Mouse (Mus musculus): Measurements from ENCODE around the gene Gm5868.
"Not testable (repeated sequence)": the region's sequence is repeated elsewhere in the genome, so short reads cannot be mapped to it uniquely, and the experiment has no call there.

Gene Gm5868

DNA sequence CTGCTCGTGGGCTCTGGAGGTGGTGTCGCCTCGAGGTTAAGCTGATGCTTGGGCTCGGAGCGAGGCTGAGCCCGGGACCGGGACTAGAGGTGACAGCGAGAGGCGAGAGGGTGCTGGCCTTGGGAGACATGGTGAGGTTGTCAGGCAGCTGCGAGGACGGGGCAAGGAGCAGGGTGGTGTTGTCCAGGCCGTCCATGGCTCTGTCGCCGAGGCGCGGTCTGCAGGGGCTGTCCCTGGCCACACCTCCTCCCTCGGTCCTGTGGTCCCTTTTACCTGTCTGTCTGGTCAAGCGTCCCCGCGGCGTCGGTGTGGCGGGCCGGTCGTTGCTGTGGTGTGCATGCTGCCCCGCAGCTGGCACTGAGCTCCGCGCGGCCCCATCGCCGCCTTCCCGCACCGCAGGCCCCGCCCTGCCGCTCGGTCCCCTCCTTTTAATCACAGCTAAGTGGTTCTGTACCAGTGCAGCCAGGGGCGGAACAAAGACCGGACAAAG is at the start of gene Gm5868:
Gene Gm5868 (minus strand): TSS at position 360 of the 490 bp plus-strand sequence.
- DNase-seq, result no peak

DNA sequence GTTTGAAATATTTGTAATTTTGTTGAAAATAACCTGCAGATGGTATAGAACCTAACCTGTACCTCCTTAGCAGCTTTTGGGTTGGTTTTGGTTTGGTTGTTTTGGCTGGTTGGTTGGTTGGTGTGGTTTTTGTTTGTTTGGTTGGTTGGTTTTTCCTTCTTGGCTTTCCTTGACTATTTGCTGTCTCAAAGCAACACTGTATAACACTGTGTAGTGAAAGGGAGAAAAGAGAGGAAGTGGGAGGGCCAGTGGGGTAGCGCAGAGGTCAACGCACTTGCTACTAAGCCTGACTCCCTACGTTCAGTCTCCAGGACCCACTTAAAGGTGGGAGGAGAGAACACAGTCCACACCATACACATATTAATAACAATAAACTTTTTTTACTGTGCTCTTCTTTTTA is 49.2 kb upstream of the Gm5868 start:
- DNase-seq, result no peak

DNA sequence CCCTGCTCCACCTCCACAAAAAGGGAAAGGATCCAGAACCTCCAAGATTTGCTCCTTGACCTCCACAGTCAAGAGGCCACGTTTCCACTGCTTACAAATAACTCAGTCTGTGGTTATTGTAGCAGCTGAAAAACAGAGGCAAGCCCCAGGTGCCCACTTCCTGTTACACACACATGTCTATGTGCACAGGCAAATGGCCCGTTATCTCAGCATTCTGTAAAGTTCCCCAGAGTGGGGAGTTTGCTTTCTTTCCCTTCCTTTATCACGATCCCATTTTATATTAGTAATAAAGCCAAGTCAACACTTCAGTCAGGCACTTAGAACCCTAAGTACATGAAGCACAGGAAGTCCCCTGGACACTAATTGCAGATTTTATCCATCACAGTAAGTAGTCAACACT is 48.8 kb upstream of the Gm5868 start:
- DNase-seq, result no peak

DNA sequence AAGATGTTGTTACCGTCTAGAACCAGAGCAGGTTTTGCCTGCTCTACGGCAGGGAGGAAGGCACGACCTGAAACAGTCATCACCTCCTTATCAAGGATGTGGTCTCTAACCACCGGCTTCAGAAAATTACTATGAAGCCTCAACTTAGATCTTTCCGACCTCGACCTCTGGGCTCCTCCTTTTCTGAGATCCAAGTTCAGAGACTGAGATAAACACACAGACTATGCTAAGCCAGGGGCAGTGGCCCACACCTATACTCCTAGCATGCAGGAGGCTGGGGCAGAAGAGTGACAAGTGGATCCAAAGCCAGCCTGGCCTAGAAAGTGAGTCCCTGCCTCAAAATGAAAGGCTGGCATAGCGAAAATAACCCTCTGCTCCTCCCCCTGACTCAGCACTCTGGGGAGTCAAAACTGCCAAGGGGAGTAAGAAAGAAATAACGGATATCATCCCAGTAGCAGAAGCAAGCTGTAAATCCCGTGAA is 47.5 kb upstream of the Gm5868 start:
- DNase-seq, result no peak

DNA sequence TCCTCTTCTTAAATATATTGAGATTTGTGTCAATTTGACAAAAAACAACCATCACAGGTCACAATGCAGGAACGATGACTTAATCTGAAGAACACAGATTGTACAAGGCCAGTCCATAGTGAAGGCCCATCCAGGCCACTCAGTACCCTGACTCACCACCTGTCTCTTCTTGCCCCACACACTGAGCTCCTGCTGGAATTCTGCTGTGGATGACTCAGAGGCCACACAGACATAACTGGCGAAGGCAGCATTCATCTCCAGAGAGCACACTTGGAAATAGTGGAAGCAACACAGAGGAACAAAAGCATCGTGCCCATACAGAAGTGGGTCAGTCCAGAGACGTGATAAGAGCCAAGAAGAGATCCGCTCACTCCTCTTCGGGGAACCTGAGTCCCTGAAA is 42.7 kb upstream of the Gm5868 start:
- no peak for DNase-seq

DNA sequence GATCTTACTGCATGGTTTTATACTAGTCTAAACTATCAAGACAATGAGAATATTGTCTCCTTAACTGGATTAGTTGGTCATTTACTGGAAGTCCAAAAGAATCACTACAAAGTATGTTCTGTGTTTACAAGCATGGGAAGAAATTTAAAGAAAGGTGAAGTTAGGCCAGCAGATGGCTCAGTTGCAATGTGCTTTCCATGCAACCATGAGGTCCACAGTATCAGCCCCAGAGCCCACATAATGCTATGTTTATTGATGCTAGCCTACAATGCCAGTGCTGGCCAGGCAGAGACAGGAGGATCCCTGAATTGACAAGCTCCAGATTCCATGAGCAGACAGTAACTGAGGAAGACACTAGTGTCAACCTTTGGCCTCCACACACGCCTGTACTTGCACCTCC is 33.7 kb upstream of the Gm5868 start:
- DNase-seq, result no peak

DNA sequence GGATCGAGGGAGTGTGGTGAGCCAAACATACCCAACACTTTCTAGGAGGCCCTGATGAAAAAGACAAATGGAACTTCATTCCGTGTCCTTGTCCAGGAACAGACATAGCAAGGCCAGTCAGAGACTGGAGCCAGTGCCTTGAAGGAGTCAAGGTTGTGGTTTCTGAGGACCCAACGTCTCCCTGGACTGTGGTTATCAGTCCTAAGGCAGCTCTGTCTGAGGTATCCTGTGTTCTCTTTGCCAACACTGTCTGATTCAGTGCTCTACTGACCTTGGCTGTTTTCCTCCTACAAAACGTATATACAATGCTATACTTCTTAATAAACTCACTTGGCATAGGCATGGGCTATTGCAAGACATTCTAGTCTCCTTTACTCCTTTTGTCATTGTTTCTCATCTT is 30.1 kb upstream of the Gm5868 start:
- no peak for DNase-seq

DNA sequence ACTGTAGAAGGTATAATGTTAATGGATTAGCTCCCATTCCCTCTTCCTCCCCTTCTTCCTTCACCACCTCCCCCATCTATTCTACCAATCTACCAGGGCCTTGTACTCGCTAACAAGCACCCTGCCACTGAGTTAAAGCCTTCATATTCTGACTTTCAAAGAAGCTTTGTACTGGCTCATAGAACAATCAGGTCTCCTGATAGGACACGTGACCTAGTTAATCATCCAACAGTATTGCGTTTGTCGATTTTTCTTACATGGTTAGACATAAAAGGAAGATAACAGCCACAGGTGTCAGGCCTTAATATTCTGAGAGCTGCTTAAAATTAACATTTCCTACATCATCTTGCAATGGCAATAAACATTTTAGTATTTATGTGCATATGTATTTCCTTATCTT is 15.8 kb upstream of the Gm5868 start:
- DNase-seq, result no peak

DNA sequence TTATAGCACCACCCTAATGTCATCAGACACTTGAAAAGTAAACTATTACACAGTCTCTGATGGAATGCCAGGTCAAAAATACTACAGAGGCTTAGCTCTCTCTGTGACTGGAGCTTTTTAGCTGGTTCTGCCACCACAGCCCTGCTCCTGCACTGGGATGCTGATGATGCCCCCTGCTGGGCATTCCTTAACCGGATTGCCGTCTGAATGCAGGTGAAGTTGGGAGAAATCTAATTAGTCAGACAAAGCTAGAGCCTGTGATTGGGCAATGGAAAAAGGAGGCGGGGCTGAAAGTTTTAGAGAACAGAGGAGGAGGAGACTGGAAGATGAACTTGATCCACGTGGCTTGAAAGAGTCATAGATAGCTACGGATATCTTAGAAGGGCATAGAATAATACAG is 13.7 kb upstream of the Gm5868 start:
- no peak for DNase-seq

DNA sequence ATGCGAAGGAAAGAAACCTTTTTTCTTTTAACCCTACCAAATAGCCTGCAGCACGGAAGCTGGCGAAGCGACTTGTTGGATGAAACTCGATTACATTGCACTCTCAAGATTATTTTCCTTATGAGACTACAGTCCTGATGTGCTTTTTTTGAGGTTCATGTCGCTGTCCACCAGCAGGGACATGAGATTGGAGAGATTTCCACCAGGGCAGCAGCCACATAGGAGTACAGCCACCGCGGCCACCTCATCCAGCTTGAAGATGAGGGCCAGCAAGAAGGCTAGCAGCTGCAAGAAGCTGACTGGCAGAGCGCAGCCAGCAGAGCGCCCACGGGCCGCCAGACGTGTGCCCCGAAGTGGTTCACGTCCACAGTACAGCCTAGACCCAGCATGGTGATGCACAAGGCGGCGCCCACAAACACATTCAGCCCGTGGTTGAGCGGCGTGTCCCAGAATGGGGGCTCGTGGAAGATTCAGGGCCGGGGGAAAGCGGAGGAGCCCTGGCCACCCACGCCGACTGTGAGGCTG is 622 bp downstream of the Gm5868 start:
- DNase-seq, result not testable (repeated sequence)

DNA sequence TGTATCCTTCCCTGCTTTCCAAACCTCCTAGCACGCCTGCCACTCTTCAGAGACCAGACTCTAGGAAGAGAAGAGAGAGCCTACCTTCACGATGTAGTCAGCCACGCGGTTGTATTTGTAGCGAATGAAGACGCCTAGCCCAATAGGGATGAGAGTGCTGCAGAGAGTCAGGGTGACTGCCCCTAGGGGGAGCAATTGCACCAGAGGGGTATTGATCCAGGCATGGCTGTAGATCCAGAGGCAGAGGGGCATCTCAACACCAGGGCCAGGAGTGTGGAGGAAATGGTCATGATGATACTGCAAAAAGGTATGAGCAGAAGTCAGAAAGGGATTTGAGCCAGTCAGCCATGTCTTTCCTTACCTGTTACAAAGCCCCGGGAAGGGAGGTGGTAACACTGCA is 1.2 kb downstream of the Gm5868 start:
- DNase-seq, result not testable (repeated sequence)

DNA sequence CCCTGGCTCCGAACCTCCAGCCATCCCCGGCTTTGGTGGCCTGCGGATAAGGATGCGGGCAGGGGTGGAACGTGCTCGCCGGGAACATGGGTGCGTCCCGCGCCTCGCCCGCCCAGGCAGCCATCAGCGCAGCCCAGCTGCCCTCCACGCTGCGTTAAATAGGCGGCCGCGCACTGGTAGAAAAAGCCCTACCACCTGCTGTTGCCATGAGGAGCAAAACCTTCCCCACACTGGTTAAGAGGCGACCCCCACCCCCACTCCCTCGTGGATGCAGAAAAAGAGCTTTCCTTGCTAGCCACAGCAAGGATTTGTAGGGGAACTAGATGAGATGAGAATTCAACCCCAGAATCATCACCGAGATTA is 6.4 kb downstream of the Gm5868 start, which contains the start of gene Zar1:
Gene Zar1 (minus strand): TSS at position 285 of the 363 bp plus-strand sequence.
- not testable (repeated sequence) for DNase-seq

DNA sequence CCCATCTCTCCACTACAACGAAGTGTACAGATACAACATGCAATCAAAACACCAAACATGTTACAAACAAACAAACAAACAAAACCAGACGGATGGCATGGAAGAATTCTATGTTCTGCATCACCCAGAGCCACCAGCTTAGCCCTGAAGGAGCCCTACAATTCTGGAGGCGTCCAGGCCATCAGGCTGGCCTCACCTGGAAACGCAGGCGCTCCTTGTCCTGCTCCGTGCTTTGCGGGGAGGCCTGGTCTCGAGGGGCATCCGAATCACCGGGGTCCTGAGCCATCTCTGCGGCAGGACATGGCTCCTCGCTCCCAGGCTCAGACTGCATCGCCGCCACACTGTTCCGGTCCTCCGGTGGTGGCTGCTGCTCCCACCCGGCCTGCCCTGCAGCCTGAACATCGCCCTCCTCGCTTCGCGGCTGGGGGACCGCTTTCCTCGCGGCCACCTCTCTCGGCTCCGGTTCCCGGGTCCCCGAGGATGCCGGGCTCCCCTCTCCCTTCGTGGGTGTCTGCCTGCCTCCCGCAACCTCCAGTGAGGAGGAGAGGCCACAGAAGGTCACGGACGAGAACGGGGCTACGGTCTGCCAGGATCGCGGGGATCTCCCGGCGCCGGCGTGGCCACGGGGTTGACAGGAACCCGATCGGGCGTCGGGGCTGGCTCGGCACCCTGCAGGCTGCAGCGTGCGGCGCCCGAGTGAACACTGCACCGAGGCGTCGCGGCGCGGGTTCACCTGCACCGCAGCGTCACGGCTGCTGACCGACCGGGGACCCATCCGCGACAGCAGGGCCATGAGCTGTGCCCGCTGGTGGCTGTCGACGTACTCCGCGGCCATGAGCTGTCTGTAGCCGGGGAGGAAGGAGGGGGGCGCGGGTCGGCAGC is 7.0 kb downstream of the Gm5868 start:
- not testable (repeated sequence) for DNase-seq

DNA sequence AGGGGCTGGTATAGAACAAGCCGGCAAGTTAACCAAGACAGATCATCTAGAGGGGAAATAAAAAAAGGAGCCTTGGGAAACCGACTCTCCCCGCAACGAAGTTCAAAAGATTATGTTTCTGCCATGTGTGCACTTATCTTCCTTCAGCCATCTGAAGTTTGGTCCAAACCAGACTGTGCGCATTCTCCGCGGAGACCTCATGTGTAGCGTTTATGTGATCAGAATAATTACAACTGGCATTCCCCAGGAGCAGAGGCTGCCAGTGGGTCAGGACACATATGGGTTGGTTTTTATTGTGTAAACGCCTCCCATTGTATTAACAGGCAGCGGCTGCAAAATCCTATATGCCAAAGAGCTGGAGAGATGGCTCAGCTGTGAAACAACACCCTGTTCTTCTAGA is 7.8 kb downstream of the Gm5868 start:
- DNase-seq, result not testable (repeated sequence)

DNA sequence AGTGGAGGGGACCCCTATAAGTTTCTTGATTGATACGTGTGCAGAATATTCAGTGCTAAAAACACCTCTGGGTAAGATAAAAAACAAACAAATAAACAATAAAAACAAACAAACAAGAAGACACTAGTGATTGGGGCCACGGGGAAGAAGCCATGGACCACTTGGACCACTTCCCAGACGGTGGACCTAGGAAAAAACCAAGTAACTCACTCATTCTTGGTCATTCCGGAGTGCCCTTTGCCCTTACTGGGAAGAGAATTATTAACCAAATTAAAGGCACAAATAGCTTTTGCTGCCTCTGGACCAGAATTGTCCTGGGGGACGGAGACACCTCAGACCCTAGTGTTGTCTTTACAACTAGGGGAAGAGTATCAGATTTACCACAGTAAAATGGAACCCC is 21.7 kb downstream of the Gm5868 start:
- no peak for DNase-seq

DNA sequence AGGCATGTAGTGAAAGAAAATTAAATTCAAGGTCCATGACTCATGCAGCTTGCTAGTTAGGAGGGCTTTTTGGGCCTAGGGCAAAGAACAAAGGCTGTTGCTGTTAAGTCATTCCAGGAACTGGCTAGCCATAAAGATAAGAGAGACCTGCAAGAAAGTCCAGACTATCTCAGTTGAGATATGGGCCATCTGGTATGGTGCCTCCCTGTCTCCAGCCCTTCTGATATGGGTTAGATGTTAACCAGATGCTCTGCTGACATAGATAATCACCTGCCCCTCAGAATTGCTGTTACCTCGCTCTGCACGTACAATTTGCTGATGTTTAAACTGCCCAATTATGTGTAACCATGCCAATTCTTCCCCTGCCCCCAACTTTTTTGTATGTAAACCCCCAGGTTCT is 24.2 kb downstream of the Gm5868 start:
- not testable (repeated sequence) for DNase-seq

DNA sequence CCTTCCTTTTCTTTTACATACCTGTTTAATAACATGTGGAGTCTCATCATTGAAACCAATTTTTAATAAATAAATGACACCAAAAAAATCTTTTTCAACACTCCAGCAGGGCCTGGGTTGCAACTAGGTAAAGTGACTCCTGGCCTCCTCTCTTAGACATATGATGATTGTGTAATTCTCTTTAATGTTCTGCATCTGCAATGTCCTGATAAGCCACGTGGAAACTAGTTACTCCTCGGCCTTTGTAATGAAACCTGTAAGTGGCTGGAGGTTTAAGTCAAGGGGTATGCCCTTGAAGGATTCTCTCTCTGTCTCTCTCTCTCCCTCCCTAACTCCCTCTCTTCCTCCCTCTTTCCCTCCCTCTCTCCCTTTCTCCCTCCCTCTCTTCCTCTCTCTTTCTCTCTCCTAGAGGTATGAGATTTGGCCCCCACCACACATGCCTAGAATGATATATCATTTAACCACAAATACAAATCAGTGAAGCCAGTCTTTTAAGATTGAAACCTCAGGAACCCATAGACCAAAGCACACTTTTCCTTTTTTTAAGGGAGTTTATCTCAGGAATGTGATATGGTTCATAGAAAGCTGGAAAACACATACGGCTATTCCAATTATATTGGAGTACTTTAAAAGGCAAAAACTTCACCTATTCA is 26.2 kb downstream of the Gm5868 start:
- DNase-seq, result no peak

DNA sequence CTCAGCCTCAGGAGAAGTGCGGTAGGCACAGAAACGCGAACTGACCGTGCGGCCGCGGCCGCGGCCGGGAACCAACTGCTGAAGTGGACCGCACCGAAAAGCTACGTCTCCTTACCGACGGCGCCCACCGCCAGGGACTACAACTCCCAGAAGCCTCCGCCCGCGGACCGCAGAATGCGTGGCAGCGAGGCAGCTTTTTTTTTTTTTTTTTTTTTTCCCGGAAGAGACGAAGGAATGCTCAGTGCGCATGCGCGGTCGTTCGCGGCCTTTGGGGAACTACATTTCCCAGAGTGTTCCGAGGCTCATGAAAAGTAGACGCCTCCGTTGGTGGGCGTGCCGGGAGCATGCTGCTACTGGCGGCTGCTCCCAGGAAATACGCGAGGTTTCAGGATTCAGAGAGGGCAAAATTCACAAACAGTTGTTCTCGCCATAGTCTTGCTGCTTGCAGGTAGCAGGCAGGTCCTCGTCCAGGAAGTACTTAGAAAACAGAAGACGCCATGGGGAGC is 27.8 kb downstream of the Gm5868 start, which contains the start of gene Nfxl1:
Gene Nfxl1 (minus strand): TSS at position 141 of the 506 bp plus-strand sequence.
- peak; percentile 97 for DNase-seq

DNA sequence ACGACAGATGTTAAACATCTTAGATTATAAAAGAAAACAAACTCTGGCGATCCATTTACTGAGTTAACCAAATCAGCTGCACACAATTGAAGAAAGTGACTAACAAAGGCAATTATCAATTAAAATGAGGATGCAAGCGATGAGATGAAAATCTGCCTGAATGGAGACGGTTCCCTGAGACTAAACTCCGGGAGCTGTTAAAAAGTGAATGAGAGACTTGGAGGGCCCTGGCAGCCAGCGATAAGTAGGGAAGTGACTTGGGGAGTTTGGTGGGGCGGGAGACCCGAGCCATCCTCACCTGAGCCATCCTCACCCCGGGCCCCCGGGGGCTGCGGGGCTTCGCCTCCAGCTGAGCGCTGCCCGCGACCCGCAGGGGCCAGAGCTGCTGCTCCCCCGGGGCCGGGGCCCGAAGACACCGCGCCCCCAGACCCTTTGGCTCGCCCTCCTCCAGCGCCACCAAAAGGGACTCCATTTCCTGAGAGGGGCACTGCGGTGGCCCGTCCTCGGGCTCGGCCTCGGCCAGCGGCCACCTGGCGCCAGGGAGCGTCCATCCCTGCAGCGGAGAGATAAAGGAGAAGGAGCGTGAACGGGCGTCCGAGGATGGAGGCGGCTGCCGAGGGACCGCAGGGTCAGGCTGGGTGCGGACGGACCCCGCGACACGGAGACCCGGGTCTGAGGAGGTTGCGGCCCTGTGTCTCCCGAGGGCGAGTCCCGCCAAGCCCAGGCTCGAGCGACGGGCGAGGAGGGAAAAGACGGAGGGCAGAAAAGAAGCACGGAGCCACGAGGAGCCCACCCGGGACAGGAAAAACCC is 28.4 kb downstream of the Gm5868 start:
- DNase-seq, result no peak

DNA sequence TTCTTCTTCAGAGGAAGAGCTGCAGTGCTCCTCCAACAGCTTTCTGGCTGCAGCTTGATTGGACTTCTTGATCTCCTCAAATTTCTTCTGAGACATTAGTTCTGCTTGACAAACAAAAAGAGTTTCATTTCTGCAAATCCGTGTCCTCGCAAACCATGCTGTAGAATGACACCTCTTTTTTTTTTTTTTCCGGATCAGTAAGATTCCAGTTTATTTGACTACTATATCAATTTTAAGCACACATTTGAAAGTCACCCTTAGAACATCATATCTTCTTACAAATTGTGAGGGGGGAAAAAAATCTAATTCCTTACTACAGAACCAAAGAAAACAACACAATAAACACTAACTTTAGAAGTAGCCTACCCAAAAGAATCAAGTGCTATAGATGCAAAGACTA is 31.1 kb downstream of the Gm5868 start:
- no peak for DNase-seq

DNA sequence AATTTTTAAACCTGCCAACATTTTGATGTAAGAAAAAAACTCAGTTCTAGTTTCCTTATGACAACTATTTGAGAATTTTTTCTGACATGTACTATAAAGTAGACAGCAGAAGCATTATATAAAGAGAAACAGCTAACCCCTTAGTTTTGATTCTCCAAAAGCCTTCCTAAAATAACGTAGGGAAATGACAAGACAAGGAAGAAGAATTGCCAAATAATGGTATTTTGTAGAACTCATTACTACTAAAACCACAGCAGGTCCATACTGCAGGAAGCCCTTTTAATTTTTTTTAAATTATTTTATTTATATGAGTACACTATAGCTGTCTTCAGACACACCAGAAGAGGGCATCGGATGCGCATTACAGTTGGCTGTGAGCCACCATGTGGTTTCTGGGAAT is 36.1 kb downstream of the Gm5868 start:
- DNase-seq, result no peak
